Mouse (Mus musculus): Measurements from ENCODE around the gene Angpt4. TPM values are rescaled to one million over a fixed set of nuclear protein-coding genes. Genes with fewer than 3 reads are reported as not detected.

Angpt4 gene
- polyA plus RNA-seq, 1 experiment from 2014 or later = 0.50 TPM

GRCm38 (mm10) chr2:151973595-151974562 is 62.9 kb downstream of the Angpt4 start:
- peak overlapping the region; percentile 59 for H3K4me2 ChIP-seq
- H3K27ac ChIP-seq (replicated peaks) = no peak overlapping the region
- H3K9me3 ChIP-seq (replicated peaks) = no peaks in the 10 kb centered on the region
- peaks cover 62% of the 10 kb centered on the region for H3K4me1 ChIP-seq
- H3K4me3 ChIP-seq (replicated peaks) = peak overlapping the region; percentile 34
- no peaks in the 10 kb centered on the region for H3K27me3 ChIP-seq (replicated peaks)
- ATAC-seq (ENCODE audit: low FRiP score) = no peak
- H3K9ac ChIP-seq (replicated peaks) = peak overlapping the region; percentile 29
- WGBS = 4% methylated on average over 36 of the region's 36 CpGs
- no peaks in the 10 kb centered on the region for H3K36me3 ChIP-seq

GRCm38 (mm10) chr2:151975295-151975694 is 64.3 kb downstream of the Angpt4 start:
- Histone ChIP-seq H3K27ac (replicated peaks) (no peak overlapping the region), H3K4me3 (replicated peaks) (no peak overlapping the region), H3K4me2 (no peak overlapping the region), H3K36me3 (no peaks in the 10 kb centered on the region), H3K9ac (replicated peaks) (no peak overlapping the region), H3K4me1 (peaks cover 59% of the 10 kb centered on the region), H3K27me3 (replicated peaks) (no peaks in the 10 kb centered on the region), H3K9me3 (replicated peaks) (no peaks in the 10 kb centered on the region)
- 92% methylated on average over 5 of the region's 5 CpGs for WGBS
- ATAC-seq (ENCODE audit: low FRiP score) = no peak

GRCm38 (mm10) chr2:151976067-151976466 is 65.1 kb downstream of the Angpt4 start:
- peaks cover 56% of the 10 kb centered on the region for H3K4me1 ChIP-seq

GRCm38 (mm10) chr2:151977689-151978440 is 66.9 kb downstream of the Angpt4 start:
- Histone ChIP-seq H3K9ac (replicated peaks) (no peak overlapping the region), H3K4me3 (replicated peaks) (no peak overlapping the region), H3K36me3 (no peaks in the 10 kb centered on the region), H3K9me3 (replicated peaks) (no peaks in the 10 kb centered on the region), H3K4me1 (peaks cover 45% of the 10 kb centered on the region), H3K4me2 (no peak overlapping the region), H3K27ac (replicated peaks) (no peak overlapping the region), H3K27me3 (replicated peaks) (no peaks in the 10 kb centered on the region)
- 76% methylated on average over 4 of the region's 4 CpGs for WGBS
- no peak for ATAC-seq (ENCODE audit: low FRiP score)

More at GRCm38 (mm10) chr2:151976067-151976466, 65.1 kb downstream of the Angpt4 start:
- no peak overlapping the region for H3K4me2 ChIP-seq
- no peaks in the 10 kb centered on the region for H3K36me3 ChIP-seq
- WGBS = 78% methylated on average over 3 of the region's 3 CpGs
- ATAC-seq (ENCODE audit: low FRiP score) = no peak
- no peaks in the 10 kb centered on the region for H3K9me3 ChIP-seq (replicated peaks)
- no peak overlapping the region for H3K9ac ChIP-seq (replicated peaks)
- H3K27me3 ChIP-seq (replicated peaks) = no peaks in the 10 kb centered on the region
- H3K27ac ChIP-seq (replicated peaks) = no peak overlapping the region
- H3K4me3 ChIP-seq (replicated peaks) = no peak overlapping the region

GRCm38 (mm10) chr2:151978494-151978893 is 67.5 kb downstream of the Angpt4 start:
- no peak for ATAC-seq (ENCODE audit: low FRiP score)
- Histone ChIP-seq H3K9ac (replicated peaks) (no peak overlapping the region), H3K9me3 (replicated peaks) (no peaks in the 10 kb centered on the region), H3K4me3 (replicated peaks) (0 out of 2 replicates have a peak overlapping the region, but pooled peaks have one; percentile 75), H3K4me2 (peak overlapping the region; percentile 87), H3K27me3 (replicated peaks) (no peaks in the 10 kb centered on the region), H3K36me3 (no peaks in the 10 kb centered on the region), H3K4me1 (peaks cover 38% of the 10 kb centered on the region), H3K27ac (replicated peaks) (no peak overlapping the region)
- 52% methylated on average over 6 of the region's 6 CpGs for WGBS

GRCm38 (mm10) chr2:151979470-151980354 is 68.7 kb downstream of the Angpt4 start, which contains the start of gene Fam110a:
Gene Fam110a, minus strand, starts transcription at chr2:151980219.
- H3K4me3 ChIP-seq (replicated peaks) = peak within 1 kb of the TSS; percentile 75
- H3K27me3 ChIP-seq (replicated peaks) = no peaks in the 10 kb centered on the region
- WGBS = 0% methylated on average over 46 of the region's 46 CpGs
- H3K27ac ChIP-seq (replicated peaks) = peak within 1 kb of the TSS; percentile 74
- H3K4me2 ChIP-seq = peak within 1 kb of the TSS; percentile 87
- no peaks in the 10 kb centered on the region for H3K36me3 ChIP-seq
- no peaks in the 10 kb centered on the region for H3K9me3 ChIP-seq (replicated peaks)
- ATAC-seq (ENCODE audit: low FRiP score) = peak; percentile 92
- H3K4me1 ChIP-seq = peaks cover 30% of the 10 kb centered on the region
- H3K9ac ChIP-seq (replicated peaks) = peak within 1 kb of the TSS; percentile 75

- 44% methylated on average over 3 of the region's 3 CpGs for whole genome bisulfite sequencing
Observed at GRCm38 (mm10) chr2:151980355-151980693, 69.3 kb downstream of the Angpt4 start.

GRCm38 (mm10) chr2:151981268-151981667 is 70.3 kb downstream of the Angpt4 start:
- Histone ChIP-seq H3K9ac (replicated peaks) (no peak overlapping the region), H3K9me3 (replicated peaks) (no peaks in the 10 kb centered on the region), H3K27me3 (replicated peaks) (no peaks in the 10 kb centered on the region), H3K27ac (replicated peaks) (no peak overlapping the region), H3K4me3 (replicated peaks) (no peak overlapping the region), H3K36me3 (no peaks in the 10 kb centered on the region), H3K4me1 (peaks cover 30% of the 10 kb centered on the region), H3K4me2 (no peak overlapping the region)
- 76% methylated on average over 6 of the region's 6 CpGs for WGBS
- no peak for ATAC-seq (ENCODE audit: low FRiP score)

More at GRCm38 (mm10) chr2:151980355-151980693, 69.3 kb downstream of the Angpt4 start:
- Histone ChIP-seq H3K27ac (replicated peaks) (peak overlapping the region; percentile 66), H3K9ac (replicated peaks) (peak overlapping the region; percentile 75; the same call in 1 of the 2 replicates), H3K4me2 (peak overlapping the region; percentile 87), H3K4me1 (peaks cover 30% of the 10 kb centered on the region), H3K4me3 (replicated peaks) (peak overlapping the region; percentile 75), H3K36me3 (no peaks in the 10 kb centered on the region), H3K9me3 (replicated peaks) (no peaks in the 10 kb centered on the region), H3K27me3 (replicated peaks) (no peaks in the 10 kb centered on the region)
- peak; percentile 33 for ATAC-seq (ENCODE audit: low FRiP score)

- H3K36me3 ChIP-seq = no peaks in the 10 kb centered on the region
- H3K27ac ChIP-seq (replicated peaks) = no peak overlapping the region
Observed at GRCm38 (mm10) chr2:151982476-151982875, 71.5 kb downstream of the Angpt4 start.

GRCm38 (mm10) chr2:151984019-151984418 is 73.0 kb downstream of the Angpt4 start:
- Histone ChIP-seq H3K27ac (replicated peaks) (no peak overlapping the region), H3K9me3 (replicated peaks) (no peaks in the 10 kb centered on the region), H3K27me3 (replicated peaks) (no peaks in the 10 kb centered on the region), H3K9ac (replicated peaks) (no peak overlapping the region), H3K4me1 (peaks cover 15% of the 10 kb centered on the region), H3K4me3 (replicated peaks) (no peak overlapping the region), H3K36me3 (no peaks in the 10 kb centered on the region), H3K4me2 (no peak overlapping the region)
- no peak for ATAC-seq (ENCODE audit: low FRiP score)
- WGBS = 54% methylated on average over 9 of the region's 9 CpGs

More at GRCm38 (mm10) chr2:151982476-151982875, 71.5 kb downstream of the Angpt4 start:
- Histone ChIP-seq H3K9ac (replicated peaks) (no peak overlapping the region), H3K27me3 (replicated peaks) (no peaks in the 10 kb centered on the region), H3K4me1 (peaks cover 30% of the 10 kb centered on the region), H3K9me3 (replicated peaks) (no peaks in the 10 kb centered on the region), H3K4me2 (no peak overlapping the region), H3K4me3 (replicated peaks) (no peak overlapping the region)
- no peak for ATAC-seq (ENCODE audit: low FRiP score)

All from neural tube, embryonic 15.5 days (tissue).